Mouse (Mus musculus) stomach, embryonic 15.5 days (tissue): Measurements from ENCODE around the gene Sema6d. TPM values are rescaled to one million over a fixed set of nuclear protein-coding genes. Genes with fewer than 3 reads are reported as not detected.

Experiments
- ATAC-seq: fragments of 200-750 bp; cut with Nextera tagmentation; 2 replicates; pipeline ENCODE4 v1.8.0; 2017; ENCODE audit warnings: low read depth, moderate number of reproducible peaks, moderate TSS enrichment; ENCODE audit not compliant: insufficient read depth, low FRiP score
- H3K27ac ChIP-seq: fragments of 300-500 bp; sonication (generic); 2 replicates; pipeline ENCODE4 v1.5.1; 2015; ENCODE audit warnings: mild to moderate bottlenecking, inconsistent platforms
- H3K27me3 ChIP-seq: fragments of 300-500 bp; sonication (generic); replicated peaks from 2 replicates; pipeline ENCODE4 v1.6.1; 2015; ENCODE audit warnings: inconsistent platforms
- H3K36me3 ChIP-seq: fragments of 300-500 bp; sonication (generic); 2 replicates; pipeline ENCODE4 v1.6.1; 2015; ENCODE audit warnings: inconsistent platforms
- H3K4me1 ChIP-seq: fragments of 300-500 bp; sonication (generic); 2 replicates; pipeline ENCODE4 v1.6.1; 2015; ENCODE audit warnings: inconsistent platforms
- H3K4me2 ChIP-seq: fragments of 300-500 bp; sonication (generic); 2 replicates; pipeline ENCODE4 v1.6.1; 2015; ENCODE audit warnings: mild to moderate bottlenecking, inconsistent platforms
- H3K4me3 ChIP-seq: fragments of 300-500 bp; sonication (generic); replicated peaks from 2 replicates; pipeline ENCODE4 v1.5.1; 2015; ENCODE audit warnings: inconsistent platforms
- H3K9ac ChIP-seq: fragments of 300-500 bp; sonication (generic); 2 replicates; pipeline ENCODE4 v1.6.1; 2015; ENCODE audit warnings: inconsistent platforms
- H3K9me3 ChIP-seq: fragments of 300-500 bp; sonication (generic); 2 replicates; pipeline ENCODE4 v1.6.1; 2016; ENCODE audit warnings: inconsistent platforms
- WGBS: fragments of 180-500 bp; shearing (Covaris S2); methylation state at CpG from one replicate; pipeline ENCODE4 v1.1.7; 2015; 5-methylcytosine and 5-hydroxymethylcytosine counted together
- polyA plus RNA-seq: library from polyadenylated mRNA; unstranded; fragments of >200 nt; fragmentation: Nextera tagmentation; extraction: Ambion mirVana; gene quantifications from 2 replicates; pipeline ENCODE4 v1.2.1, GENCODE M21; 2015

The Sema6d gene
- polyA plus RNA-seq, 1 experiment from 2014 or later = 10.4 TPM

- WGBS = 52% methylated on average over 8 of the region's 8 CpGs
- H3K27ac ChIP-seq = no peak overlapping the region
- no peak overlapping the region for H3K9ac ChIP-seq
Measured at GRCm38 (mm10) chr2:124635271-124635865, 545.6 kb downstream of the Sema6d start.

GRCm38 (mm10) chr2:124637080-124637479 is 547.3 kb downstream of the Sema6d start:
- Histone ChIP-seq H3K36me3 (no peaks in the 10 kb centered on the region), H3K9ac (no peak overlapping the region), H3K4me3 (no peak overlapping the region), H3K4me2 (no peak overlapping the region), H3K9me3 (no peaks in the 10 kb centered on the region), H3K27ac (no peak overlapping the region), H3K27me3 (no peaks in the 10 kb centered on the region), H3K4me1 (peaks cover 4% of the 10 kb centered on the region; the same call in 1 of the 2 replicates)
- no peak for ATAC-seq
- 61% methylated on average over 4 of the region's 4 CpGs for WGBS

More at GRCm38 (mm10) chr2:124635271-124635865, 545.6 kb downstream of the Sema6d start:
- H3K4me2 ChIP-seq = no peak overlapping the region
- H3K27me3 ChIP-seq = no peaks in the 10 kb centered on the region
- H3K4me3 ChIP-seq = no peak overlapping the region
- no peaks in the 10 kb centered on the region for H3K36me3 ChIP-seq
- ATAC-seq = no peak; the same call in 1 of the 2 replicates
- H3K4me1 ChIP-seq = peaks cover 4% of the 10 kb centered on the region; the same call in 1 of the 2 replicates
- no peaks in the 10 kb centered on the region for H3K9me3 ChIP-seq

GRCm38 (mm10) chr2:124639221-124639963 is 549.6 kb downstream of the Sema6d start:
- ATAC-seq = no peak
- WGBS = 68% methylated on average over 5 of the region's 5 CpGs
- Histone ChIP-seq H3K27me3 (no peaks in the 10 kb centered on the region), H3K9me3 (no peaks in the 10 kb centered on the region), H3K36me3 (no peaks in the 10 kb centered on the region), H3K4me1 (peaks cover 4% of the 10 kb centered on the region; the same call in 1 of the 2 replicates), H3K9ac (no peak overlapping the region), H3K4me2 (no peak overlapping the region), H3K4me3 (no peak overlapping the region), H3K27ac (no peak overlapping the region)

GRCm38 (mm10) chr2:124640500-124641193 is 550.9 kb downstream of the Sema6d start:
- ATAC-seq = no peak
- no peak overlapping the region for H3K27ac ChIP-seq
- no peak overlapping the region for H3K9ac ChIP-seq
- H3K4me2 ChIP-seq = no peak overlapping the region
- H3K4me1 ChIP-seq = no peaks in the 10 kb centered on the region
- no peak overlapping the region for H3K4me3 ChIP-seq
- H3K36me3 ChIP-seq = no peaks in the 10 kb centered on the region
- no peaks in the 10 kb centered on the region for H3K27me3 ChIP-seq
- 49% methylated on average over 6 of the region's 6 CpGs for WGBS
- H3K9me3 ChIP-seq = no peaks in the 10 kb centered on the region

- no peak overlapping the region for H3K27ac ChIP-seq
- WGBS = 40% methylated on average over 5 of the region's 5 CpGs
- H3K4me3 ChIP-seq = no peak overlapping the region
- no peak overlapping the region for H3K4me2 ChIP-seq
- no peak overlapping the region for H3K9ac ChIP-seq
- ATAC-seq = no peak
- H3K36me3 ChIP-seq = no peaks in the 10 kb centered on the region
- no peaks in the 10 kb centered on the region for H3K9me3 ChIP-seq
- no peaks in the 10 kb centered on the region for H3K27me3 ChIP-seq
- no peaks in the 10 kb centered on the region for H3K4me1 ChIP-seq
Measured at GRCm38 (mm10) chr2:124641194-124641558, 551.4 kb downstream of the Sema6d start.

- no peak for ATAC-seq
- Histone ChIP-seq H3K27ac (no peak overlapping the region), H3K36me3 (no peaks in the 10 kb centered on the region), H3K4me1 (no peaks in the 10 kb centered on the region), H3K27me3 (no peaks in the 10 kb centered on the region), H3K4me2 (no peak overlapping the region), H3K4me3 (no peak overlapping the region), H3K9ac (no peak overlapping the region), H3K9me3 (no peaks in the 10 kb centered on the region)
- 59% methylated on average over 3 of the region's 3 CpGs for WGBS
Measured at GRCm38 (mm10) chr2:124642131-124642530, 552.4 kb downstream of the Sema6d start.

GRCm38 (mm10) chr2:124650609-124651008 is 560.8 kb downstream of the Sema6d start:
- Histone ChIP-seq H3K36me3 (0 out of 2 replicates have a peak, but pooled peaks cover 3% of the 10 kb centered on the region), H3K4me3 (no peak overlapping the region), H3K4me2 (no peak overlapping the region), H3K4me1 (no peaks in the 10 kb centered on the region), H3K9ac (no peak overlapping the region), H3K27ac (no peak overlapping the region), H3K9me3 (no peaks in the 10 kb centered on the region), H3K27me3 (no peaks in the 10 kb centered on the region)
- ATAC-seq = no peak
- WGBS = 84% methylated on average over 2 of the region's 2 CpGs

GRCm38 (mm10) chr2:124651146-124651545 is 561.4 kb downstream of the Sema6d start:
- no peaks in the 10 kb centered on the region for H3K27me3 ChIP-seq
- ATAC-seq = no peak
- H3K9me3 ChIP-seq = no peaks in the 10 kb centered on the region
- H3K9ac ChIP-seq = no peak overlapping the region
- H3K36me3 ChIP-seq = 0 out of 2 replicates have a peak, but pooled peaks cover 7% of the 10 kb centered on the region
- H3K4me3 ChIP-seq = no peak overlapping the region
- H3K4me2 ChIP-seq = no peak overlapping the region
- H3K27ac ChIP-seq = no peak overlapping the region
- 53% methylated on average over 5 of the region's 5 CpGs for WGBS
- H3K4me1 ChIP-seq = no peaks in the 10 kb centered on the region

- no peaks in the 10 kb centered on the region for H3K4me1 ChIP-seq
- H3K27ac ChIP-seq = no peak overlapping the region
- no peak overlapping the region for H3K4me3 ChIP-seq
- no peaks in the 10 kb centered on the region for H3K9me3 ChIP-seq
- H3K27me3 ChIP-seq = no peaks in the 10 kb centered on the region
- peaks cover 14% of the 10 kb centered on the region; the same call in 1 of the 2 replicates for H3K36me3 ChIP-seq
- WGBS = 91% methylated on average over 7 of the region's 7 CpGs
- no peak for ATAC-seq
- H3K9ac ChIP-seq = no peak overlapping the region
- no peak overlapping the region for H3K4me2 ChIP-seq
Measured at GRCm38 (mm10) chr2:124653161-124653560, 563.4 kb downstream of the Sema6d start.

GRCm38 (mm10) chr2:124657358-124657757 is 567.6 kb downstream of the Sema6d start:
- no peak overlapping the region for H3K27ac ChIP-seq
- H3K4me1 ChIP-seq = no peaks in the 10 kb centered on the region
- H3K27me3 ChIP-seq = no peaks in the 10 kb centered on the region
- no peak for ATAC-seq
- no peak overlapping the region for H3K4me3 ChIP-seq
- no peaks in the 10 kb centered on the region for H3K9me3 ChIP-seq
- H3K9ac ChIP-seq = no peak overlapping the region
- H3K4me2 ChIP-seq = no peak overlapping the region
- H3K36me3 ChIP-seq = peaks cover 19% of the 10 kb centered on the region; the same call in 1 of the 2 replicates
- 87% methylated on average over 11 of the region's 11 CpGs for WGBS

GRCm38 (mm10) chr2:124658374-124658773 is 568.6 kb downstream of the Sema6d start:
- no peak overlapping the region for H3K27ac ChIP-seq
- ATAC-seq = no peak
- H3K27me3 ChIP-seq = no peaks in the 10 kb centered on the region
- WGBS = 89% methylated on average over 14 of the region's 14 CpGs
- H3K4me2 ChIP-seq = no peak overlapping the region
- peaks cover 19% of the 10 kb centered on the region; the same call in 1 of the 2 replicates for H3K36me3 ChIP-seq
- H3K9ac ChIP-seq = no peak overlapping the region
- no peaks in the 10 kb centered on the region for H3K9me3 ChIP-seq
- H3K4me1 ChIP-seq = no peaks in the 10 kb centered on the region
- H3K4me3 ChIP-seq = no peak overlapping the region

- Histone ChIP-seq H3K4me1 (no peaks in the 10 kb centered on the region), H3K27ac (no peak overlapping the region), H3K4me3 (no peak overlapping the region), H3K4me2 (no peak overlapping the region), H3K9ac (no peak overlapping the region), H3K27me3 (no peaks in the 10 kb centered on the region), H3K36me3 (peaks cover 27% of the 10 kb centered on the region), H3K9me3 (no peaks in the 10 kb centered on the region)
- WGBS = 92% methylated on average over 13 of the region's 13 CpGs
- no peak for ATAC-seq
Measured at GRCm38 (mm10) chr2:124659601-124660000, 569.8 kb downstream of the Sema6d start.
